Mouse (Mus musculus): ENCODE results near the gene Zfp777. TPM values are rescaled to one million over a fixed set of nuclear protein-coding genes. Genes with fewer than 3 reads are reported as not detected.

Gene Zfp777
- polyA plus RNA-seq, 1 experiment from 2014 or later = 2.4 TPM

- WGBS (ENCODE audit: insufficient replicate concordance) = 8% methylated on average over 6 of the region's 6 CpGs
- Histone ChIP-seq H3K9ac (no peak overlapping the region), H3K9me3 (replicated peaks) (no peaks in the 10 kb centered on the region), H3K4me1 (replicated peaks) (no peaks in the 10 kb centered on the region), H3K27ac (replicated peaks) (no peak overlapping the region), H3K4me2 (no peak overlapping the region), H3K36me3 (replicated peaks) (no peaks in the 10 kb centered on the region), H3K4me3 (replicated peaks) (no peak overlapping the region), H3K27me3 (no peaks in the 10 kb centered on the region)
- ATAC-seq (ENCODE audit: insufficient read depth) = peak; percentile 84
Observed at GRCm38 (mm10) chr6:47978897-47979368, 69.8 kb downstream of the Zfp777 start.

DNA sequence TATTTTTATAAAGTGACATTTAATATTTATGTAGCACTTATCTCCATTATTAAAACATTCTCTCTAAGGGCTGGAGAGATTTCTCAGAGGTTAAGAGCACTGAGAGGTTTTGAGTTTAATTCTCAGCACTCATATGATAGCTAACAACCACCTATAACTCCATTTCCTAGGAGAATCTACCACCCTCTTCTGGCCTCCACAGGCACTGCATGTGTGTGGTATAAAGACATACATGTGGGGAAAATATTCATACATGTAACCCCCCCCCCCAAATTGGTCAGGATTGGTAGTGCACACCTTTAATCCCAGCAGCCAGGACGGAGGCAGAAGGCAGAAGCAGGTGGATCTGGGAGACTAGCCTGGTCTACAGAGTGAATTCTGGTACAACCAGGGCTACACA lies 74.1 kb downstream of the Zfp777 start:
- H3K9ac ChIP-seq = no peak overlapping the region
- no peak overlapping the region for H3K4me2 ChIP-seq
- no peak overlapping the region for H3K4me3 ChIP-seq (replicated peaks)
- WGBS (ENCODE audit: insufficient replicate concordance) = 60% methylated on average over 1 of the region's 1 CpGs
- no peak for ATAC-seq (ENCODE audit: insufficient read depth)
- no peaks in the 10 kb centered on the region for H3K4me1 ChIP-seq (replicated peaks)
- no peak overlapping the region for H3K27ac ChIP-seq (replicated peaks)
- H3K27me3 ChIP-seq = no peaks in the 10 kb centered on the region
- H3K36me3 ChIP-seq (replicated peaks) = no peaks in the 10 kb centered on the region
- no peaks in the 10 kb centered on the region for H3K9me3 ChIP-seq (replicated peaks)

Small RNAs within 50 kb of the gene (microRNA-seq; reads per million reads assigned to microRNA genes)
- gene Gm24563 = not detected

Other genes with a start within 250 kb of the Zfp777 start
- 115 and 123 TPM in 2 replicates for gene Pdia4, start 235.5 kb downstream of the Zfp777 start, polyA plus RNA-seq (2015; fragmentation: Nextera tagmentation; extraction: Ambion mirVana)
- 0.39 and 0.41 TPM in 2 replicates for gene Zfp786, start 218.0 kb downstream of the Zfp777 start, polyA plus RNA-seq (2015; fragmentation: Nextera tagmentation; extraction: Ambion mirVana)
- gene Zfp398, start 213.2 kb downstream of the Zfp777 start, polyA plus RNA-seq (2015; fragmentation: Nextera tagmentation; extraction: Ambion mirVana) = 1.6 and 2.5 TPM in 2 replicates
- gene Zfp282, start 171.7 kb downstream of the Zfp777 start, polyA plus RNA-seq (2015; fragmentation: Nextera tagmentation; extraction: Ambion mirVana) = 2.6 and 3.1 TPM in 2 replicates
- gene Zfp212, start 128.4 kb downstream of the Zfp777 start, polyA plus RNA-seq (2015; fragmentation: Nextera tagmentation; extraction: Ambion mirVana) = 5.3 and 6.0 TPM in 2 replicates
- gene Zfp956, start 95.5 kb downstream of the Zfp777 start, polyA plus RNA-seq (2015; fragmentation: Nextera tagmentation; extraction: Ambion mirVana) = 2.2 and 3.5 TPM in 2 replicates
- gene Zfp746, start 37.7 kb upstream of the Zfp777 start, polyA plus RNA-seq (2015; fragmentation: Nextera tagmentation; extraction: Ambion mirVana) = 4.0 and 4.7 TPM in 2 replicates

Data from liver, embryonic 15.5 days (tissue).